Mouse (Mus musculus) heart, postnatal 36 days (tissue): Measurements from ENCODE around the gene Cabp2. TPM values are rescaled to one million over a fixed set of nuclear protein-coding genes. Genes with fewer than 3 reads are reported as not detected.
"Not testable (repeated sequence)": the region's sequence is repeated elsewhere in the genome, so short reads cannot be mapped to it uniquely, and the experiment has no call there.

Experiments
- DNase-seq, 2 experiments: peaks; one replicate each; pipeline ENCODE4 v3.0.0; 2021 to 2022
- intact Hi-C: fragments of 180-260 bp; cut with DNase I; formaldehyde crosslinking; loops from one replicate; pipeline ENCODE4 v1.15.1; 2025
- total RNA-seq, 2 experiments: library from RNA; stranded (reverse); gene quantifications; 2 replicates each; pipeline ENCODE4 v1.2.3; 2021

Cabp2 gene
- total RNA-seq, 2 experiments from 2014 or later = not detected

GRCm38 (mm10) chr19:4055216-4055946, 26.0 kb upstream of the Cabp2 start:
- intact Hi-C loops = no loop called here
- no peak for DNase-seq

DNA sequence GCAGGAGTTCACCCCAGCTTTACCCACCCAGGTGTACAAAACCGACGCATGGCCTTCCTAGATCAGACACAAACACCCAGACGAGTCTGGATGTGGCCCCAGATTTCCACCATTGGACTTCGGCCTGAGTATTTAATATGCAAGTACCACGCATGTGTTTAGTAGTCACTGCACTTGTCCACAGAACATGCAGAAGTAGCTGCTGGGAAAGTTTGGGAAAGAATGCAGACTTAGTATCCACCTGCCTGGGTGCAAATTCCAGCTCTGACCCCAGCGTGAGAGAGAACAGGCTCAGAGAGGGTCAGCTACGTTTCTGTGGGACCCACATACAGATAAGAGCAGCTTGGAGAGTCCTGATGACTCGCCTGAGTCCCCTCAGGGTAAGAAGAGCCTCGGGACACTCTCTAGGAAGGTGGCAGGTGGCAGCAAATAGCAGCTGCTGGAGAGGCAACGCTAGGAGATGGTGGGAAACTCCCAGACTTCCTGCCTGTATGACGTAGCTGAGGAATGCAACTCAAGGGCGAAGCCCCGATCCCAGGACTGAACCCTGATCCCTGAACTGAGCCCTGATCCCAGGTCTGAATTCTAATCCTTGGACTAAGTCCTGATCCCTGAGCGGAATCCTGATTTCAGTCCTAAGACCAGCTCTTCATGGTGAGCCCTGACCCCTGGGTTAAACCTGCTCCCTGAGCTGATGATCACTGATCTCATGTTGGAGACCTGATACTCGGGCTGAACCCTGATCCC, 25.3 kb upstream of the Cabp2 start:
- intact Hi-C loops = no loop called here
- no peak for DNase-seq

GRCm38 (mm10) chr19:4056727-4057126, 24.7 kb upstream of the Cabp2 start:
- DNase-seq = no peak
- intact Hi-C loops = loop anchor here (1.0 kb wide), 1 partner anchor 15 kb away; no protein-coding TSS in a partner anchor

- DNase-seq = no peak
- intact Hi-C loops = loop anchor here (1.0 kb wide), 1 partner anchor 14 kb away; no protein-coding TSS in a partner anchor
These were observed 24.0 kb upstream of the Cabp2 start for GRCm38 (mm10) chr19:4057389-4057788.

DNA sequence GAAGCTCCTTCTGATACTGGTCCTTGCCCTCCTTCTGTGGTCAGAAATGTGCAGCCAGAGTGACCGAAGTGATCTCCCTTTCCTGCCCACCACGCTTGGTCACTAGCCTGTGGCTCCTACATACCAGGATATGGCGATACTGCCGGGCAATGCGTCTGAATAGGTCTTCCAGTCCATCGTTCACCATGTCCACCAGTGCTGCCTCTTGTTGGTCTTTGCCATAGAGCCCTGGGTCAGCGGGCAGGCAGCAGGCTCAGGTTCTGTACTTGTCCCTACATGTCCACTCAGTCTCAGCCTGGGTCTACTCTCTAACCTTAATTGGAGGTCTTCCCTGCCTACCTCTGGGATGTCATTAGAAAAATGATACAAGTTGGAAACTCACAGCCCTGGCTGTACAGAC, 23.4 kb upstream of the Cabp2 start:
- DNase-seq = no peak
- intact Hi-C loops = loop anchor here (1.0 kb wide), 1 partner anchor 13 kb away; no protein-coding TSS in a partner anchor

- no peak for DNase-seq
- intact Hi-C loops = no loop called here
These were observed 22.8 kb upstream of the Cabp2 start for GRCm38 (mm10) chr19:4058581-4058980.

GRCm38 (mm10) chr19:4059069-4059740, 22.2 kb upstream of the Cabp2 start, which contains the start of gene Gstp3:
TSS of gene Gstp3 (minus strand) at chr19:4059569.
- intact Hi-C loops = no loop called here

GRCm38 (mm10) chr19:4060044-4060898, 21.1 kb upstream of the Cabp2 start:
- DNase-seq, intact Hi-C loops: not testable (repeated sequence)

More at GRCm38 (mm10) chr19:4059069-4059740, 22.2 kb upstream of the Cabp2 start, which contains the start of gene Gstp3:
- DNase-seq = no peak

DNA sequence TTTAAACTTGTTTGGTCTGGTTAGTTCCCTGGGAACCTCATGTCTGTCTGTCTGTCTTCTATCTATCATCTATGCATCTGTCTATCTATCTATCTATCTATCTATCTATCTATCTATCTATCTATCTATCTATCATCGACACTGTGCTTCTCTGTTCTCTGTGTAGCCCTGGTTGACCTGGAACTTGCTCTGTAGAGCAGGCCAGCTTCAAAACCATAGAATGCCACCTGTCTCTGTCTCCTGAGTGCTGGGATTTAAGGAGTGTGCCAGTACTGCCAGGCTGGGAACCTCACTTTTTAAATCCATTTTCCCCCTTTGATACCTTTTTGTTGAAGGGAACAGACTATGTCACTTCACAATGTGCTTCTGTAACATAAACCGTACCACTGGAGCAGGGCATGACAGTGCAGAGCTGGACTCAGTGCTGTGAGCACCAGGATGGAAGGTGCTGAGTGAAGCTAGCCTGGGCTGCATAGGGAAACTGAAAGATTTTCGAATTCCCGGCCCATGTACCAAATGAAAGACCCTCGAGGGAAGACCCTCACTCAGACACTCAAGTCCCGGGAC, 20.4 kb upstream of the Cabp2 start:
- DNase-seq = no peak
- intact Hi-C loops = no loop called here

GRCm38 (mm10) chr19:4063357-4063756, 18.0 kb upstream of the Cabp2 start:
- DNase-seq, intact Hi-C loops: not testable (repeated sequence)

DNA sequence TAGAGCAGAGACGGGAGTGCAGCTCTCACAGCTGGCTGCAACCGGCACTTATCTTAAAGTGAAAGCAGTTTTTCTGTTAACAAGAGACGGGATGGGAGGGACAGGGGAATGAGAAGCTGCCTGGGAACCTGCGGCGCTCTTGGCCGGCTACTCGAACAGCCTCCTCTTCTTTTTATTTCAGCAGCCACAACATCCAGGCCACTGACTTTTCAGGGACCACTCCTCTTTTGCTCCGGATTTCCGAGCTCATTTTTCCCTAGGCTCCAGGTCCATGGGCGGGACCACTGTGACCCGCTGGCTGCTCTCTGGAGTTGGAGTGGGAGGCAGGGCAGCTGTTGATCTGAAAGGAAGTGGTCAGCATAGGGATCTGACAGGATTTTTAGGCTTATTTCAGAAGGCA, 16.9 kb upstream of the Cabp2 start:
- not testable (repeated sequence) for DNase-seq

GRCm38 (mm10) chr19:4066280-4066679, 15.1 kb upstream of the Cabp2 start:
- intact Hi-C loops = no loop called here

More for the DNA sequence above, 16.9 kb upstream of the Cabp2 start:
- intact Hi-C loops = not testable (repeated sequence)

GRCm38 (mm10) chr19:4066877-4067276, 14.5 kb upstream of the Cabp2 start:
- intact Hi-C loops = no loop called here
- no peak for DNase-seq

More at GRCm38 (mm10) chr19:4066280-4066679, 15.1 kb upstream of the Cabp2 start:
- DNase-seq = no peak

DNA sequence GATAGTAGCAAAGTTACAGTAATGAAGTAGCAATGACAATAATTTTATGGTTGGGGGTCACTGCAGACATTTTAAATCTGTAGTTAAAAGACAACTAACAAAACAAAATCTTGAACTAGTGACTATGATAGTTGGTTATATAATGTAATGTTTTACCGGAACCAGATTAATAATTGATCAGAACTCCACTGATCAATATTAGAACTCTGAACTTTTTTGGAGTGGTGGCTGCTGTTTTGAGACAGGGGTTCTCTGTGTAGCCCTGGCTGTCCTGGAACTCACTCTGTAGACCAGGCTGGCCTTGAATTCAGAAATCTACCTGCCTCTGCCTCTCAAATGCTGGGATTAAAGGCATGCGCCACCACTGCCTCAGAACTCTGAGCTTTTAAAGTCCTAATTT, 13.1 kb upstream of the Cabp2 start:
- intact Hi-C loops = not testable (repeated sequence)

GRCm38 (mm10) chr19:4068717-4069410, 12.5 kb upstream of the Cabp2 start:
- intact Hi-C loops = no loop called here
- DNase-seq = no peak

More for the DNA sequence above, 13.1 kb upstream of the Cabp2 start:
- not testable (repeated sequence) for DNase-seq

GRCm38 (mm10) chr19:4070311-4070710, 11.1 kb upstream of the Cabp2 start:
- no peak for DNase-seq
- intact Hi-C loops = no loop called here

- DNase-seq = no peak
These were observed 10.6 kb upstream of the Cabp2 start for GRCm38 (mm10) chr19:4070756-4071155.

DNA sequence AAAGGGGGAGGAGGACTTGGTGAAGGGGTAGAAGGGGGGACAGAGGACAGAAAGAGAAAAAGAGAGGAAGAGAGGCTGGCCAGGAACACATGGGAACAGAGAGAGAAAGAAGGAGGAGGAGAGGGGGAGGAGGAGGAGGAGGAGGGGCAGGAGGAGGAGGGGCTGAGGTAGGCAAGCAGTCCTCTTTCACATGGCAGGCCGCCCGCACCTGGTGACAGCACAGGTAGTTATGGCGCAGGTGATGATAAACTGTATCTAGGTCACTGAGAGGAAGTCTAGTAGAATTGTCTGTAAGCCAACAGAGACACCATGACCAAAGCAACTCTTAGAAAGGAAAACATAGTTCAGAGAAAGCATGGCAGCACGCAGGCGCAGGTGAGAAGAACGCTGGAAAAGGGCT, 10.0 kb upstream of the Cabp2 start:
- intact Hi-C loops = loop anchor here (1.0 kb wide), 1 partner anchor 14 kb away; no protein-coding TSS in a partner anchor
- DNase-seq = no peak

More at GRCm38 (mm10) chr19:4070756-4071155, 10.6 kb upstream of the Cabp2 start:
- intact Hi-C loops = loop anchor here (1.0 kb wide), 1 partner anchor 13 kb away; no protein-coding TSS in a partner anchor
